Mouse (Mus musculus): ENCODE measurements at regions not wholly inside any gene's neighbourhood (a gene's known extent, or its start where the extent isn't known, plus 50 kb on each side); places are given as distances from the start of the nearest gene placed in this dataset.
"Not testable (repeated sequence)": the region's sequence is repeated elsewhere in the genome, so short reads cannot be mapped to it uniquely, and the experiment has no call there.

GRCm38 (mm10) chr2:57185151-57185550 lies 52.3 kb upstream of the Gpd2 start:
- H3K27ac ChIP-seq (ENCODE audit: insufficient read depth, low read length), result no peak overlapping the region
- no peak for TF ChIP-seq POLR2A (IDR thresholded peaks at IDR 0.05; ENCODE audit: extremely low read depth, insufficient read depth, low read length)
- TF ChIP-seq CTCF (IDR thresholded peaks at IDR 0.05; ENCODE audit: extremely low read depth, insufficient read depth, low read length), result no peak
- H3K4me1 ChIP-seq (ENCODE audit: control insufficient read depth, insufficient read depth, low read length), result no peaks in the 10 kb centered on the region
- H3K4me3 ChIP-seq (ENCODE audit: insufficient read depth, low read length), result no peak overlapping the region

- not testable (repeated sequence) for H3K4me1 ChIP-seq (ENCODE audit: control insufficient read depth, insufficient read depth, low read length); H3K4me3 ChIP-seq (ENCODE audit: insufficient read depth, low read length)
Measured at GRCm38 (mm10) chr2:57183108-57183507, 54.3 kb upstream of the Gpd2 start.

GRCm38 (mm10) chr2:57181692-57182541 lies 55.5 kb upstream of the Gpd2 start:
- peak overlapping the region; percentile 52 for H3K4me3 ChIP-seq (ENCODE audit: insufficient read depth, low read length)
- H3K4me1 ChIP-seq (ENCODE audit: control insufficient read depth, insufficient read depth, low read length), result no peaks in the 10 kb centered on the region; the same call in 1 of the 2 replicates
- no peak overlapping the region for H3K27ac ChIP-seq (ENCODE audit: insufficient read depth, low read length)
- TF ChIP-seq POLR2A (IDR thresholded peaks at IDR 0.05; ENCODE audit: extremely low read depth, insufficient read depth, low read length), result no peak
- TF ChIP-seq CTCF (IDR thresholded peaks at IDR 0.05; ENCODE audit: extremely low read depth, insufficient read depth, low read length), result no peak

More at GRCm38 (mm10) chr2:57183108-57183507, 54.3 kb upstream of the Gpd2 start:
- not testable (repeated sequence) for H3K27ac ChIP-seq (ENCODE audit: insufficient read depth, low read length)

DNA sequence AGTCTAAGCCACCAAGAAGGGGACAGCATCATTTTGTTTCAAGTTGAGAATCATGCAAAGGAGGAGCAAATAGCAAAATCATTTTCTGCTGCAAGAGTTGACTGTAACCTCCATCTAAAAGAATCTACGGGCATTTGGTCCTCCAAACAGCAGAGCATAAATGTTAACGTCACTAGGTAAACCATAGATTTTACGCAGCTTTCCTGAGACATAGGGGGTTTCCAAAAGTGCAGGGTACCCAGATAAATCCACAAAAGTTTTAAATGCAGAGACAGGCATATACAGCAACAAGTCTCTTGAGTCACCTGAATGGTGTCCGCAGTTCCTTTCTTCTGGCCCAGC lies 56.1 kb upstream of the Gpd2 start:
- peak overlapping the region; percentile 52 for H3K4me3 ChIP-seq (ENCODE audit: insufficient read depth, low read length)
- no peak overlapping the region for H3K27ac ChIP-seq (ENCODE audit: insufficient read depth, low read length)
- TF ChIP-seq POLR2A (IDR thresholded peaks at IDR 0.05; ENCODE audit: extremely low read depth, insufficient read depth, low read length), result no peak
- TF ChIP-seq CTCF (IDR thresholded peaks at IDR 0.05; ENCODE audit: extremely low read depth, insufficient read depth, low read length), result no peak
- no peaks in the 10 kb centered on the region; the same call in 1 of the 2 replicates for H3K4me1 ChIP-seq (ENCODE audit: control insufficient read depth, insufficient read depth, low read length)

GRCm38 (mm10) chr2:57178056-57178455 lies 54.3 kb upstream of the Nr4a2 start:
- Histone ChIP-seq H3K4me3 (ENCODE audit: insufficient read depth, low read length) (no peak overlapping the region), H3K4me1 (ENCODE audit: control insufficient read depth, insufficient read depth, low read length) (no peaks in the 10 kb centered on the region; the same call in 1 of the 2 replicates), H3K27ac (ENCODE audit: insufficient read depth, low read length) (no peak overlapping the region)
- no peak for TF ChIP-seq CTCF (IDR thresholded peaks at IDR 0.05; ENCODE audit: extremely low read depth, insufficient read depth, low read length)
- no peak for TF ChIP-seq POLR2A (IDR thresholded peaks at IDR 0.05; ENCODE audit: extremely low read depth, insufficient read depth, low read length)

GRCm38 (mm10) chr2:57176547-57176946 lies 52.7 kb upstream of the Nr4a2 start:
- H3K4me1 ChIP-seq (ENCODE audit: control insufficient read depth, insufficient read depth, low read length), result no peaks in the 10 kb centered on the region; the same call in 1 of the 2 replicates
- no peak for TF ChIP-seq CTCF (IDR thresholded peaks at IDR 0.05; ENCODE audit: extremely low read depth, insufficient read depth, low read length)
- TF ChIP-seq POLR2A (IDR thresholded peaks at IDR 0.05; ENCODE audit: extremely low read depth, insufficient read depth, low read length), result no peak
- H3K27ac ChIP-seq (ENCODE audit: insufficient read depth, low read length), result no peak overlapping the region
- no peak overlapping the region for H3K4me3 ChIP-seq (ENCODE audit: insufficient read depth, low read length)

DNA sequence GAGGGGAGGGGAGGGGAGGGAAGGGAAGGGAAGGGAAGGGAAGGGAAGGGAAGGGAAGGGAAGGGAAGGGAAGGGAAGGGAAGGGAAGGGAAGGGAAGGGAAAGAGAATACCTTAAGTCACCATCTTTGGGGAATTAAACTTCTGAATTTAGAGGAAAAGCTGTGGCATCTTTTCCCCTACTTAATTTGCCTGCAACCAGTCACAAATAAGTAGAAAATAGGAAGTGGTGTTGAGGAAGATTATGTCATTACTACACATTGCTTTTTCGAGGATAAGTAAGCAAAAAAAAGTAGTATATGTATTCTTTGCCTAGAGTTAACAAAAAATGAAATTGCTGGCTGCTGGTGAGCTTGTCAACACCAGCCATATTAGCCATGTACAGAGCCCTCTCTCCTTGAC lies 51.4 kb upstream of the Nr4a2 start:
- H3K27ac ChIP-seq (ENCODE audit: insufficient read depth, low read length), result no peak overlapping the region
- TF ChIP-seq CTCF (IDR thresholded peaks at IDR 0.05; ENCODE audit: extremely low read depth, insufficient read depth, low read length) (no peak), POLR2A (IDR thresholded peaks at IDR 0.05; ENCODE audit: extremely low read depth, insufficient read depth, low read length) (no peak)

More for the DNA sequence above, 51.4 kb upstream of the Nr4a2 start:
- Histone ChIP-seq H3K4me1 (ENCODE audit: control insufficient read depth, insufficient read depth, low read length) (no peaks in the 10 kb centered on the region; the same call in 1 of the 2 replicates), H3K4me3 (ENCODE audit: insufficient read depth, low read length) (no peak overlapping the region)

Data from cortical plate, adult 2 months (tissue).